Mouse (Mus musculus): ENCODE data around the gene 3300002I08Rik.
"Not testable (repeated sequence)": the region's sequence is repeated elsewhere in the genome, so short reads cannot be mapped to it uniquely, and the experiment has no call there.

3300002I08Rik gene

GRCm38 (mm10) chr2:150362113-150362877, at the start of gene 3300002I08Rik:
3300002I08Rik (minus strand) TSS chr2:150362765.
- DNase-seq (ENCODE audit: low spot score): peak; percentile 90

- DNase-seq (ENCODE audit: low spot score): not testable (repeated sequence)
Observed at GRCm38 (mm10) chr2:150412146-150412545, 49.6 kb upstream of the 3300002I08Rik start.

GRCm38 (mm10) chr2:150390198-150390597, 27.6 kb upstream of the 3300002I08Rik start:
- DNase-seq (ENCODE audit: low spot score): no peak

- DNase-seq (ENCODE audit: low spot score): not testable (repeated sequence)
Observed at GRCm38 (mm10) chr2:150385553-150386106, 23.1 kb upstream of the 3300002I08Rik start.

GRCm38 (mm10) chr2:150362878-150363229, 289 bp upstream of the 3300002I08Rik start:
- no peak for DNase-seq (ENCODE audit: low spot score)

GRCm38 (mm10) chr2:150357136-150357535, 5.4 kb downstream of the 3300002I08Rik start:
- DNase-seq (ENCODE audit: low spot score): not testable (repeated sequence)

GRCm38 (mm10) chr2:150323402-150323801, 39.2 kb downstream of the 3300002I08Rik start, which contains the start of gene Gm10130:
Gm10130 (plus strand) TSS chr2:150323702.
- no peak for DNase-seq (ENCODE audit: low spot score)

- no peak for DNase-seq (ENCODE audit: low spot score)
Observed at GRCm38 (mm10) chr2:150318973-150319372, 43.6 kb downstream of the 3300002I08Rik start.

- no peak for DNase-seq (ENCODE audit: low spot score)
Observed at GRCm38 (mm10) chr2:150316140-150316539, 46.4 kb downstream of the 3300002I08Rik start.

- DNase-seq (ENCODE audit: low spot score): peak; percentile 81
Observed at GRCm38 (mm10) chr2:150310952-150311884, 51.3 kb downstream of the 3300002I08Rik start.

- no peak for DNase-seq (ENCODE audit: low spot score)
Observed at GRCm38 (mm10) chr2:150307183-150307773, 55.3 kb downstream of the 3300002I08Rik start.

GRCm38 (mm10) chr2:150299096-150299495, 63.5 kb downstream of the 3300002I08Rik start:
- no peak for DNase-seq (ENCODE audit: low spot score)

- DNase-seq (ENCODE audit: low spot score): no peak
Observed at GRCm38 (mm10) chr2:150293669-150294068, 68.9 kb downstream of the 3300002I08Rik start.
